Mouse (Mus musculus) kidney, adult 2 months (tissue): ENCODE results near the gene Rmdn3. TPM values are rescaled to one million over a fixed set of nuclear protein-coding genes. Genes with fewer than 3 reads are reported as not detected.

ENCODE experiments used
- DNase-seq: peaks from one replicate; pipeline ENCODE4 v3.0.0; 2021
- H3K27ac ChIP-seq: fragments of 200-500 bp; 2 replicates; pipeline ENCODE4 v1.5.1; 2012; ENCODE audit warnings: low read depth, low read length, control low read depth, inconsistent platforms; ENCODE audit not compliant: insufficient read depth
- H3K27me3 ChIP-seq: fragments of 200-500 bp; replicated peaks from 2 replicates; pipeline ENCODE4 v1.6.1; 2012; ENCODE audit warnings: mild to moderate bottlenecking, moderate library complexity, low read length, inconsistent platforms; ENCODE audit not compliant: control insufficient read depth, insufficient read depth
- H3K36me3 ChIP-seq: fragments of 200-500 bp; 2 replicates; pipeline ENCODE4 v1.6.1; 2012; ENCODE audit warnings: mild to moderate bottlenecking, moderate library complexity, low read length, inconsistent platforms; ENCODE audit not compliant: control insufficient read depth, insufficient read depth
- H3K4me1 ChIP-seq: fragments of 200-500 bp; 2 replicates; pipeline ENCODE4 v1.6.1; 2011; ENCODE audit warnings: low read length; ENCODE audit not compliant: control insufficient read depth, insufficient read depth
- H3K4me3 ChIP-seq: fragments of 200-500 bp; 2 replicates; pipeline ENCODE4 v1.5.1; 2011; ENCODE audit warnings: mild to moderate bottlenecking, low read depth, low read length, control low read depth; ENCODE audit not compliant: insufficient read depth
- CTCF ChIP-seq: fragments of 200-500 bp; conservative IDR thresholded peaks from 2 replicates; pipeline ENCODE4 v1.5.1; 2011; ENCODE audit warnings: low read depth, mild to moderate bottlenecking, control low read depth, low read length, moderate library complexity, mixed read lengths; ENCODE audit not compliant: insufficient read depth, insufficient read length
- POLR2A ChIP-seq: fragments of 200-500 bp; IDR thresholded peaks from one replicate; pipeline ENCODE4 v1.6.1; 2011; ENCODE audit warnings: low read depth, low read length, control low read depth
- WGBS: fragments of 180-500 bp; shearing (Covaris S2); methylation state at CpG from one replicate; pipeline ENCODE4 v1.1.7; 2018; 5-methylcytosine and 5-hydroxymethylcytosine counted together
- polyA plus RNA-seq: library from polyadenylated mRNA; depleted of rRNA; stranded (reverse); fragments of >200 nt; gene quantifications from 2 replicates; pipeline ENCODE4 v1.2.3, GENCODE M21; 2012

Gene Rmdn3
- polyA plus RNA-seq, 1 experiment: 25.9 TPM

- Histone ChIP-seq H3K27me3 (no peaks in the 10 kb centered on the region), H3K36me3 (no peaks in the 10 kb centered on the region), H3K27ac (0 out of 2 replicates have a peak within 1 kb of the TSS, but pooled peaks have one; percentile 26), H3K4me1 (no peaks in the 10 kb centered on the region), H3K4me3 (no peak within 1 kb of the TSS)
- WGBS: 60% methylated on average over 8 of the region's 8 CpGs
- DNase-seq: no peak
- no peak for TF ChIP-seq POLR2A
- TF ChIP-seq CTCF: no peak
These were observed 17.3 kb upstream of the Rmdn3 start, which contains the start of gene Gm14137 for GRCm38 (mm10) chr2:119173991-119174651. TSS of gene Gm14137 (plus strand) at chr2:119174509.

DNA sequence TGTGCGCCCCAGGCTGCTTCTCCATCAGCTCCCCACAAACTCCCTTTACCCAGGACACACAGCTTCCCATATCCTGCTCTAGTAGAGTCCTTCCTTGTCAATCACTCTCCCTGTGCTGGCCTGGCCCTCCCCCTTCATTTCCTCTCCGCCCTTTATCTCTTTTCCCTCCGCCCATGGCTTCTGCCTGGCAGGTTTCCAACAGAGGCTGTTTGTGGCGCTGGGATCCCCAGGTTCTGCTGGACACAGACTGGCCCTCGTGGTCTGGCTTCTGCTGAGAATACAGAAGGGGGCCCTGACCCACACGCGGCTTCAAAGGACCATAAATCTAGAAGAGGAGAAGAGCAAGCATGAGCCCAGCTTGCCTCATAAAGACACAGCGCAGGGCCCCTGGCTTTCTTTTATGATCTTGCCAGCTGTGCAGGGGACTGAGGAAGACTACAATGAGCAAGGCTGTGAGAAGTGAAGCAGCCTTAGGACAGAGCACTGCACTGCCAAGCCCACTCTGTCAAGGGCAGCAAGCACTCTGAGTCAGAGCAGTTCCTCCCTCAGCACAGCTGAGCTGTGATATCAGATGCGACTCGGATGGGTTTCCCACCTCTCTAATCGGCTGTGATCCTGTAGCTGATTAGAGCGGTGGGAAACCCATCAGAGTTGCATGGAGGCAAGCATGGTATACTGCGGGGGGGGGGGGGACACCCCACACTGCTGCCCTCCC, 16.2 kb upstream of the Rmdn3 start:
- Histone ChIP-seq H3K4me3 (no peak overlapping the region), H3K36me3 (no peaks in the 10 kb centered on the region), H3K27me3 (no peaks in the 10 kb centered on the region), H3K27ac (no peak overlapping the region), H3K4me1 (no peaks in the 10 kb centered on the region)
- 32% methylated on average over 13 of the region's 13 CpGs for WGBS
- TF ChIP-seq POLR2A: no peak
- no peak for TF ChIP-seq CTCF
- peak; percentile 85 for DNase-seq

GRCm38 (mm10) chr2:119172446-119172845, 15.6 kb upstream of the Rmdn3 start:
- Histone ChIP-seq H3K4me3 (no peak overlapping the region), H3K36me3 (no peaks in the 10 kb centered on the region), H3K27ac (no peak overlapping the region), H3K27me3 (no peaks in the 10 kb centered on the region), H3K4me1 (no peaks in the 10 kb centered on the region)
- DNase-seq: no peak
- no peak for TF ChIP-seq POLR2A
- TF ChIP-seq CTCF: no peak
- WGBS: 89% methylated on average over 7 of the region's 7 CpGs

- Histone ChIP-seq H3K27ac (no peak overlapping the region), H3K27me3 (no peaks in the 10 kb centered on the region), H3K4me3 (no peak overlapping the region), H3K4me1 (no peaks in the 10 kb centered on the region), H3K36me3 (no peaks in the 10 kb centered on the region)
- no peak for TF ChIP-seq CTCF
- TF ChIP-seq POLR2A: no peak
- no peak for DNase-seq
- 73% methylated on average over 8 of the region's 8 CpGs for WGBS
These were observed 14.7 kb upstream of the Rmdn3 start for GRCm38 (mm10) chr2:119171574-119171973.

- H3K4me3 ChIP-seq: no peak overlapping the region
- 92% methylated on average over 2 of the region's 2 CpGs for WGBS
- no peak for DNase-seq
- no peaks in the 10 kb centered on the region for H3K27me3 ChIP-seq
- no peak overlapping the region for H3K27ac ChIP-seq
- H3K36me3 ChIP-seq: no peaks in the 10 kb centered on the region
- TF ChIP-seq CTCF (no peak), POLR2A (no peak)
- H3K4me1 ChIP-seq: no peaks in the 10 kb centered on the region
These were observed 13.4 kb upstream of the Rmdn3 start for GRCm38 (mm10) chr2:119170282-119170681.

DNA sequence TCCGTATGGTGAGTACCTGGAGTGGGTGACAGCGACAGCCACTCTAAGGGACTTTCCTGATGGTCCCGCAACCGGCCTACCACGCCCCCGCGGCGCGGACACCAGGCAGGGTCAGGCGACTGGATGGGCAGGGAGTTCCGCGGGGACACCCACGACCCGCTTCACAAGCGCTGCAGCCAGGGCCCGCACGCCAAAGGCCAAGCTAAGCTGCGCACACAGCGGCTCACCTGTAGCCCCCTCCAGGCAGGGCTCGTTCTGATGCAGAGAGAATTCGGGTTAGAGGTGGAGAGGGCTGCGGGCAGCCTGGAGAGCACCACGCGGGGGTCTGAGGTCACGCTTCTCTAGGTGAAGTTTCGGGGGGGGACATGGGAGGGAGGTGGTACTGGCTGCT, 11.0 kb upstream of the Rmdn3 start:
- DNase-seq: no peak
- Histone ChIP-seq H3K27ac (no peak overlapping the region), H3K36me3 (no peaks in the 10 kb centered on the region), H3K4me1 (no peaks in the 10 kb centered on the region; the same call in 1 of the 2 replicates), H3K27me3 (no peaks in the 10 kb centered on the region), H3K4me3 (peak overlapping the region; percentile 53)
- no peak for TF ChIP-seq CTCF
- TF ChIP-seq POLR2A: no peak
- WGBS: 7% methylated on average over 26 of the region's 26 CpGs

GRCm38 (mm10) chr2:119166901-119167865, 10.3 kb upstream of the Rmdn3 start, which contains the start of gene Gchfr:
TSS of gene Gchfr (plus strand) at chr2:119167773.
- no peaks in the 10 kb centered on the region for H3K36me3 ChIP-seq
- no peak for TF ChIP-seq POLR2A
- TF ChIP-seq CTCF: no peak
- under 1% methylated on average over 60 of the region's 60 CpGs for WGBS
- DNase-seq: peak; percentile 91
- no peaks in the 10 kb centered on the region for H3K27me3 ChIP-seq
- H3K4me1 ChIP-seq: no peaks in the 10 kb centered on the region; the same call in 1 of the 2 replicates
- peak within 1 kb of the TSS; percentile 12; the same call in 1 of the 2 replicates for H3K27ac ChIP-seq
- H3K4me3 ChIP-seq: peak within 1 kb of the TSS; percentile 53
